Mouse (Mus musculus) lung, embryonic 15.5 days (tissue): Measurements from ENCODE around the gene Spock2. TPM values are rescaled to one million over a fixed set of nuclear protein-coding genes. Genes with fewer than 3 reads are reported as not detected.
A peak's percentile ranks its signal among the peaks of the same experiment; 100 is the strongest.
"Not testable (repeated sequence)": the region's sequence is repeated elsewhere in the genome, so short reads cannot be mapped to it uniquely, and the experiment has no call there.

Experiments used
- ATAC-seq: fragments of 200-750 bp; cut with Nextera tagmentation; 2 replicates; pipeline ENCODE4 v1.8.0; 2017; ENCODE audit warnings: moderate number of reproducible peaks, borderline replicate concordance; ENCODE audit not compliant: low FRiP score, low TSS enrichment; ENCODE audit errors: extremely low read depth
- H3K27ac ChIP-seq: fragments of 300-500 bp; sonication (generic); 2 replicates; pipeline ENCODE4 v1.5.1; 2015; ENCODE audit warnings: moderate library complexity, mild to moderate bottlenecking, inconsistent platforms
- H3K27me3 ChIP-seq: fragments of 300-500 bp; sonication (generic); 2 replicates; pipeline ENCODE4 v1.6.1; 2015; ENCODE audit warnings: inconsistent platforms
- H3K36me3 ChIP-seq: fragments of 300-500 bp; sonication (generic); 2 replicates; pipeline ENCODE4 v1.6.1; 2015; ENCODE audit warnings: inconsistent platforms
- H3K4me1 ChIP-seq: fragments of 300-500 bp; sonication (generic); 2 replicates; pipeline ENCODE4 v1.6.1; 2015; ENCODE audit warnings: inconsistent platforms
- H3K4me2 ChIP-seq: fragments of 300-500 bp; sonication (generic); 2 replicates; pipeline ENCODE4 v1.6.1; 2015; ENCODE audit warnings: inconsistent platforms, mild to moderate bottlenecking, moderate library complexity
- H3K4me3 ChIP-seq: fragments of 300-500 bp; sonication (generic); 2 replicates; pipeline ENCODE4 v1.5.1; 2015; ENCODE audit warnings: mild to moderate bottlenecking, inconsistent platforms
- H3K9ac ChIP-seq: fragments of 300-500 bp; sonication (generic); 2 replicates; pipeline ENCODE4 v1.6.1; 2015; ENCODE audit warnings: inconsistent platforms
- H3K9me3 ChIP-seq: fragments of 300-500 bp; sonication (generic); 2 replicates; pipeline ENCODE4 v1.6.1; 2016; ENCODE audit warnings: inconsistent platforms
- WGBS: fragments of 180-500 bp; shearing (Covaris S2); methylation state at CpG from one replicate; pipeline ENCODE4 v1.1.7; 2015; 5-methylcytosine and 5-hydroxymethylcytosine counted together
- polyA plus RNA-seq: library from polyadenylated mRNA; unstranded; fragments of >200 nt; fragmentation: Nextera tagmentation; extraction: Ambion mirVana; gene quantifications from 2 replicates; pipeline ENCODE4 v1.2.1, GENCODE M21; 2015

The Spock2 gene
- polyA plus RNA-seq, 1 experiment from 2014 or later: 4.4 TPM

GRCm38 (mm10) chr10:60161397-60161796, 55.4 kb downstream of the Spock2 start:
- H3K9ac ChIP-seq, H3K9me3 ChIP-seq, H3K36me3 ChIP-seq, H3K4me2 ChIP-seq, H3K27ac ChIP-seq, H3K4me3 ChIP-seq, H3K4me1 ChIP-seq, H3K27me3 ChIP-seq, ATAC-seq: not testable (repeated sequence)
- WGBS: 53% methylated on average over 3 of the region's 3 CpGs

GRCm38 (mm10) chr10:60162184-60162972, 56.4 kb downstream of the Spock2 start:
- H3K9ac ChIP-seq, H3K9me3 ChIP-seq, H3K27me3 ChIP-seq, H3K4me3 ChIP-seq, H3K27ac ChIP-seq, H3K36me3 ChIP-seq, H3K4me2 ChIP-seq, ATAC-seq, H3K4me1 ChIP-seq: not testable (repeated sequence)
- 86% methylated on average over 8 of the region's 8 CpGs for WGBS

- 84% methylated on average over 6 of the region's 6 CpGs for WGBS
- Histone ChIP-seq H3K9me3 (no peaks in the 10 kb centered on the region), H3K4me3 (no peak overlapping the region), H3K4me2 (no peak overlapping the region), H3K27me3 (no peaks in the 10 kb centered on the region), H3K27ac (no peak overlapping the region), H3K4me1 (no peaks in the 10 kb centered on the region), H3K36me3 (no peaks in the 10 kb centered on the region), H3K9ac (no peak overlapping the region)
- no peak for ATAC-seq
These were observed 56.9 kb downstream of the Spock2 start for GRCm38 (mm10) chr10:60162973-60163255.

GRCm38 (mm10) chr10:60164869-60165268, 58.9 kb downstream of the Spock2 start:
- Histone ChIP-seq H3K36me3 (no peaks in the 10 kb centered on the region), H3K27me3 (no peaks in the 10 kb centered on the region), H3K9me3 (no peaks in the 10 kb centered on the region), H3K27ac (no peak overlapping the region), H3K4me2 (no peak overlapping the region), H3K9ac (no peak overlapping the region), H3K4me1 (no peaks in the 10 kb centered on the region), H3K4me3 (no peak overlapping the region)
- no peak for ATAC-seq
- 82% methylated on average over 1 of the region's 1 CpGs for WGBS

GRCm38 (mm10) chr10:60166068-60166467, 60.0 kb downstream of the Spock2 start:
- H3K9me3 ChIP-seq: no peaks in the 10 kb centered on the region
- no peak overlapping the region for H3K27ac ChIP-seq
- no peaks in the 10 kb centered on the region for H3K27me3 ChIP-seq
- no peaks in the 10 kb centered on the region for H3K36me3 ChIP-seq
- WGBS: 45% methylated on average over 3 of the region's 3 CpGs
- H3K4me1 ChIP-seq: no peaks in the 10 kb centered on the region
- H3K4me3 ChIP-seq: no peak overlapping the region
- H3K9ac ChIP-seq: no peak overlapping the region
- H3K4me2 ChIP-seq: no peak overlapping the region
- ATAC-seq: no peak

- no peak for ATAC-seq
- 58% methylated on average over 2 of the region's 2 CpGs for WGBS
These were observed 62.3 kb downstream of the Spock2 start for GRCm38 (mm10) chr10:60168306-60168705.

GRCm38 (mm10) chr10:60168960-60169359, 62.9 kb downstream of the Spock2 start:
- 66% methylated on average over 3 of the region's 3 CpGs for WGBS
- H3K9me3 ChIP-seq: no peaks in the 10 kb centered on the region
- H3K4me3 ChIP-seq: no peak overlapping the region
- no peak overlapping the region for H3K4me2 ChIP-seq
- no peak overlapping the region for H3K27ac ChIP-seq
- H3K27me3 ChIP-seq: no peaks in the 10 kb centered on the region
- no peak for ATAC-seq
- peaks cover 4% of the 10 kb centered on the region; the same call in 1 of the 2 replicates for H3K4me1 ChIP-seq
- H3K9ac ChIP-seq: no peak overlapping the region
- no peaks in the 10 kb centered on the region for H3K36me3 ChIP-seq

More at GRCm38 (mm10) chr10:60168306-60168705, 62.3 kb downstream of the Spock2 start:
- H3K4me3 ChIP-seq: no peak overlapping the region
- no peak overlapping the region for H3K9ac ChIP-seq
- H3K36me3 ChIP-seq: no peaks in the 10 kb centered on the region
- peaks cover 4% of the 10 kb centered on the region; the same call in 1 of the 2 replicates for H3K4me1 ChIP-seq
- no peak overlapping the region for H3K27ac ChIP-seq
- H3K27me3 ChIP-seq: no peaks in the 10 kb centered on the region
- H3K9me3 ChIP-seq: no peaks in the 10 kb centered on the region
- no peak overlapping the region for H3K4me2 ChIP-seq

- H3K4me1 ChIP-seq: peaks cover 4% of the 10 kb centered on the region; the same call in 1 of the 2 replicates
- H3K36me3 ChIP-seq: no peaks in the 10 kb centered on the region
- no peak overlapping the region for H3K9ac ChIP-seq
- no peak overlapping the region for H3K27ac ChIP-seq
- H3K27me3 ChIP-seq: no peaks in the 10 kb centered on the region
- ATAC-seq: no peak
- no peak overlapping the region for H3K4me3 ChIP-seq
- 72% methylated on average over 10 of the region's 10 CpGs for WGBS
- no peaks in the 10 kb centered on the region for H3K9me3 ChIP-seq
- H3K4me2 ChIP-seq: no peak overlapping the region
These were observed 64.5 kb downstream of the Spock2 start for GRCm38 (mm10) chr10:60170326-60171089.

- H3K27ac ChIP-seq: no peak overlapping the region
- no peaks in the 10 kb centered on the region for H3K27me3 ChIP-seq
- H3K9ac ChIP-seq: no peak overlapping the region
- H3K4me2 ChIP-seq: no peak overlapping the region
- H3K9me3 ChIP-seq: no peaks in the 10 kb centered on the region
- peaks cover 4% of the 10 kb centered on the region; the same call in 1 of the 2 replicates for H3K4me1 ChIP-seq
- ATAC-seq: no peak
- H3K36me3 ChIP-seq: no peaks in the 10 kb centered on the region
- no peak overlapping the region for H3K4me3 ChIP-seq
- WGBS: 91% methylated on average over 5 of the region's 5 CpGs
These were observed 65.3 kb downstream of the Spock2 start for GRCm38 (mm10) chr10:60171368-60171767.

- Histone ChIP-seq H3K9ac (no peak overlapping the region), H3K27ac (no peak overlapping the region)
- WGBS: 80% methylated on average over 4 of the region's 4 CpGs
These were observed 66.3 kb downstream of the Spock2 start for GRCm38 (mm10) chr10:60172306-60172705.

GRCm38 (mm10) chr10:60173035-60173434, 67.0 kb downstream of the Spock2 start:
- peaks cover 4% of the 10 kb centered on the region; the same call in 1 of the 2 replicates for H3K4me1 ChIP-seq
- H3K4me3 ChIP-seq: no peak overlapping the region
- no peak overlapping the region for H3K4me2 ChIP-seq
- 48% methylated on average over 10 of the region's 10 CpGs for WGBS
- H3K36me3 ChIP-seq: no peaks in the 10 kb centered on the region
- ATAC-seq: peak; percentile 59; the same call in 1 of the 2 replicates
- no peak overlapping the region for H3K27ac ChIP-seq
- no peak overlapping the region for H3K9ac ChIP-seq
- H3K9me3 ChIP-seq: no peaks in the 10 kb centered on the region
- no peaks in the 10 kb centered on the region for H3K27me3 ChIP-seq

More at GRCm38 (mm10) chr10:60172306-60172705, 66.3 kb downstream of the Spock2 start:
- H3K9me3 ChIP-seq: no peaks in the 10 kb centered on the region
- H3K4me2 ChIP-seq: no peak overlapping the region
- ATAC-seq: no peak
- H3K27me3 ChIP-seq: no peaks in the 10 kb centered on the region
- H3K36me3 ChIP-seq: no peaks in the 10 kb centered on the region
- H3K4me3 ChIP-seq: no peak overlapping the region
- H3K4me1 ChIP-seq: peaks cover 4% of the 10 kb centered on the region; the same call in 1 of the 2 replicates

GRCm38 (mm10) chr10:60174506-60174905, 68.5 kb downstream of the Spock2 start:
- no peak overlapping the region for H3K27ac ChIP-seq
- H3K4me1 ChIP-seq: peaks cover 4% of the 10 kb centered on the region; the same call in 1 of the 2 replicates
- H3K27me3 ChIP-seq: no peaks in the 10 kb centered on the region
- H3K4me3 ChIP-seq: no peak overlapping the region
- WGBS: 53% methylated on average over 3 of the region's 3 CpGs
- no peak for ATAC-seq
- no peaks in the 10 kb centered on the region for H3K9me3 ChIP-seq
- H3K36me3 ChIP-seq: no peaks in the 10 kb centered on the region
- no peak overlapping the region for H3K9ac ChIP-seq
- no peak overlapping the region for H3K4me2 ChIP-seq
